Mouse (Mus musculus) embryo, embryonic 11.5 days (tissue): ENCODE data around the gene Pbx2.
A peak's percentile ranks its signal among the peaks of the same experiment; 100 is the strongest.
"Not testable (repeated sequence)": the region's sequence is repeated elsewhere in the genome, so short reads cannot be mapped to it uniquely, and the experiment has no call there.

Source experiments
- DNase-seq: peaks from one replicate; pipeline ENCODE4 v3.0.0-alpha.2; 2012; ENCODE audit warnings: low read depth, low spot score

The Pbx2 gene

GRCm38 (mm10) chr17:34591029-34591993 lies at the start of gene Pbx2:
Gene Pbx2, plus strand, starts transcription at chr17:34591266.
- DNase-seq = no peak

GRCm38 (mm10) chr17:34543567-34543966 lies 47.5 kb upstream of the Pbx2 start:
- DNase-seq = not testable (repeated sequence)

DNA sequence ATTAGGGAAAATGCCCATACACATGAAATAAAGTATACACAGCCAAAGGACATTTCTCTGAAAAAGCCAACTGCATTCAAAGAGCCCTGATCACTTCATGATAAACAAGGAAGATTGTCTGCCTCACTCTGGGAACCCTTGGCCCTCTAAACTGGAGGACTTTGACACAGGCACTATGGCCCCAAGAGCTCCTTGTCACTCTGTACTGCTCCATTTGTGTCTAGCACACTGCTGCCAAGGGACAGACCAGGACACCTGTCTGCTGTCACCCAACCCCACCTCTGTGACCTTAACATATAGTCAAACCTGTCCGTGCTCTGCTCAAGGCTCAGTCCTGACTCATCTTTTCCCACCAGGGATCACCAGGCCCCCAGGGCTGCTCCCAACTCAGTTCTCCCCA lies 44.3 kb upstream of the Pbx2 start:
- no peak for DNase-seq

DNA sequence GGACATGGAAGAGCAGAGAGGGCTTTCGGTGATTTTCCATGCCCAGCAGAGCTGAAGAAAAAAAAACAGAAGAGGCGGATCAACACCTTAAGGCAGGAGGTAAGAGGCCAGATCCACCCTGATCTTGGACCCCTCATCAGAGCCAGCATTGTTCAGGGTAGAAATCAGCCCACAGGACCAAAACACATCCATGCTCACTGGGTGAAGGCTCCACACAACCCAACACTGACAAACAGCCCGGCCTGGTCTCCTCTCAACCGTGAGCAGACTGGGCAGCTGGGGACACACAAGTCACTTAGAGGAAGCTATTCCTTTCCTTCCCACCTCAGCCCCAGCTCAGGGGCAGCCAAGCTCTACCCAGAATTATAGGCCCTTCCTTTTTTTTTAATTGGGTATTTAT lies 43.5 kb upstream of the Pbx2 start:
- no peak for DNase-seq

DNA sequence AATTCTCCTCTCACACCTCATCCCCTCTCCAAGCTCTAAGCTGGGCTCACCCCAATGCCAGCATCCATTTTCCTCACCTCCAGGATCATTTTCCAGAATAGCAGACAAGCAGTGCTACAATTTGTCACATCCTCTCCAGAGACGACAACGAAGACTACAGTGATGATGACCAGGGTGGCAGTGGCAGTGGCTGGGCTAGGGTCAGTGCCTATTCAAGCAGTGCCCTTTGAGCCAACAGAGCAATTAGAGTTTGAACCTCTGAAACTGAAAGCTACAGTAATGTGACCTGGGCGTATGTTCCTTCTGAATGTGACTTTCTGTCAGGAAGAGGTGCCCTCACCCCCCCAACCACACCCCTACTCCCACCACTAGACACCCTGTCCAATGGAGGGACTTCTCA lies 41.9 kb upstream of the Pbx2 start:
- DNase-seq = no peak

- no peak for DNase-seq
Measured at GRCm38 (mm10) chr17:34549843-34550242, 41.2 kb upstream of the Pbx2 start.

GRCm38 (mm10) chr17:34555483-34555882 lies 35.6 kb upstream of the Pbx2 start:
- DNase-seq = peak; percentile 59

- no peak for DNase-seq
Measured at GRCm38 (mm10) chr17:34556406-34556805, 34.7 kb upstream of the Pbx2 start.

DNA sequence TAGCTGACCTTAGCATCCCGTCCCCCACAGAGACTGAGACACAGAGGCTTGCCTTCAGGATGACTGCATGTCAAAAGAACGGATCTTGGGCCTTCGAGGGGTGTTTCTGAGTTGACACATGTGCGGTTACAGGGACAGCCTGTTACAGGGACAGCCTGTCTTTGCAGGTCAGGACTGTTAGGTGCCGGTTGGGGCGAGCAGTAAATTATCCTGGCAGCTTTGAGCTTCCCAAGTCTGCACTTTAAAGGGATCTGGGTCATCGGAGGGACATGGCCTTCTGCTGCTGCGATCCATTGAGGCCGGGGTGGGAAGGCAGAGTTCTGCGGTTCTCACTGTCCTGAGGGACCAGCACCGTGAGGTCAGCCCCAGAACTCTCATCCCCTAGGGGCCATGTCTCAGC lies 33.7 kb upstream of the Pbx2 start:
- no peak for DNase-seq

- no peak for DNase-seq
Measured at GRCm38 (mm10) chr17:34559116-34559515, 31.9 kb upstream of the Pbx2 start.

DNA sequence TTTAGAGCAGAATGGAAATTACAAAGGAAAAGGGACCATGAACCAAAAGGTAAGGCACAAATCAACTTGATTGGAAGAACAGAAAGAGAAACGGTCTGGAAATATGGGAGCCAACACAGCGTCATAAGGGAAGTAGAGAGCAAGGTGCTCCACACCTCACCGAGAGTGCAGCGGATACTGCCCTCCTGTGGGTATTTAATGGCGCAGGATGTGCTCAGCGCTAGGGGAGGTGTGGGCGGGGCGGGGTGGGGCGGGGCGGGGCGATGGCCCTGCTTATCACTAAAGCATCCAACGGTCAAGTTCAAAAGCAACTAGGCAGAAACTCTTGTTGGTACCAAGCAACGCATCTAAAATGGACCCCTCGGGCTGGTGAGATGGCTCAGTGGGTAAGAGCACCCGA lies 31.2 kb upstream of the Pbx2 start:
- DNase-seq = no peak

DNA sequence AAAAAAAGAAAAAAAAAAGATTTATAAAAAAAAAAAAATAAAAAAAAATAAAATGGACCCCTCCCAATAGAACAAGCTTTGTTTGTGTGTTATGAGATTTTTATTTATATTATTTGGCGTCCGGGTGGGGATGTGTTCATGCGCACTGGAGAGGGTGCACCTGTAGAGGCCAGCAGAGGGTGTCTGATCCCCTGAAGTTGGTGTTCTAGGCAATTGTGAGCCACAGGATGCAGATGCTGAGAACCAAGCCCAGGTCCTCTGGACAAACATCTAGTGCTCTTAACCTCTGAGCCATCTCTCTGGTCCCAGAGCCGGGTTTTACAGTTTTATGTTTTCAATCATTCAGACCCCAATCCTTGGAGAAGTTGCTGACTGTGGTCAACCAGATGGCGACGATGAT lies 30.6 kb upstream of the Pbx2 start:
- no peak for DNase-seq

GRCm38 (mm10) chr17:34561200-34561599 lies 29.9 kb upstream of the Pbx2 start:
- DNase-seq = no peak

GRCm38 (mm10) chr17:34562595-34562994 lies 28.5 kb upstream of the Pbx2 start:
- no peak for DNase-seq

DNA sequence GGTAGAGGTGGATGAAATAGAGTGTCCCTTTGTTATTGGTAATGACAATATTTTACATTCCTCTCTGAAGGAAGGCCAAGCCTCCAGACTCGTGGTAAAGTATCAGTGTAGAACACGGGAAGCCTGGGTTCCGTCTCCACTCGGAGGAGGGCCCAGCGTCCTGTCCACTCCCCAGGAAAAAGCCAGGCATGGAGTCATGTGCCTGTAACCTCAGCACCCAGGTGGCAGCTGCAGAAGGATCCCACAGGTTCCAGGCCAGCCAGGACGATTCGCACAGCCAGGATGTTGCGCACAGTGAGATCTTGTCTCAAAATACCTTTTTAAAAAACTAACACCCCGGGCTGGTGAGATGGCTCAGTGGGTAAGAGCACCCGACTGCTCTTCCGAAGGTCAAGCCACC lies 27.7 kb upstream of the Pbx2 start:
- no peak for DNase-seq

- no peak for DNase-seq
Measured at GRCm38 (mm10) chr17:34564003-34564421, 27.1 kb upstream of the Pbx2 start, which contains the start of gene Notch4. Gene Notch4, plus strand, starts transcription at chr17:34564268.

- DNase-seq = no peak
Measured at GRCm38 (mm10) chr17:34564796-34565195, 26.3 kb upstream of the Pbx2 start.

GRCm38 (mm10) chr17:34567311-34567710 lies 23.8 kb upstream of the Pbx2 start:
- DNase-seq = no peak

DNA sequence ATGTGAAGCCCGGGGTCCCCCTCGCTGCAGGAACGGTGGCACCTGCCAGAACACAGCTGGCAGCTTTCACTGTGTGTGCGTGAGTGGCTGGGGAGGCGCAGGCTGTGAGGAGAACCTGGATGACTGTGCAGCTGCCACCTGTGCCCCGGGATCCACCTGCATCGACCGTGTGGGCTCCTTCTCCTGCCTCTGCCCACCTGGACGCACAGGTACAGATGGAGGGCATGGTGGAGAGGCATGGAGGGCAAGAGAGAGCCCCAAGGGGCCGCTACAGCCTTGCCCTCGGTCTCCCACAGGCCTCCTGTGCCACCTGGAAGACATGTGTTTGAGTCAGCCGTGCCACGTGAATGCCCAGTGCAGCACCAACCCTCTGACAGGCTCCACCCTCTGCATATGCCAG lies 22.6 kb upstream of the Pbx2 start:
- DNase-seq = no peak

- no peak for DNase-seq
Measured at GRCm38 (mm10) chr17:34569919-34570318, 21.1 kb upstream of the Pbx2 start.

GRCm38 (mm10) chr17:34571875-34572274 lies 19.2 kb upstream of the Pbx2 start:
- no peak for DNase-seq

- no peak for DNase-seq
Measured at GRCm38 (mm10) chr17:34572361-34572760, 18.7 kb upstream of the Pbx2 start.

DNA sequence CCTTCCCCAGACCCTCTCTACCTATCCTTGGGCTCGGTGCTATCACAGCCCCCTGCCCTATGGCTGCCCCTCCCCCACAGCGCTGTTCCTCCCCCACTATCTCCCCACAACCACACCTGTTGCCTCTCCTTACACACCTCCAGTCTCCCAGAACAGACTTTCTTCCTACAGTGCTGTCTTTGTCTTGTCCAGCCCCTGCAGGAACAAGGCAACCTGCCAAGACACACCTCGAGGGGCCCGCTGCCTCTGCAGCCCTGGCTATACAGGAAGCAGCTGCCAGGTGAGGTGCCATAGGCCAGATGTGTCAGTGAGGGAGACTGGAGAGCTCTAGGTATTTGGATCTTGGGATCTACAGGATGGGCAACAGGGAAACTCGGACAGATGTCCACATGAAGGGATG lies 14.5 kb upstream of the Pbx2 start:
- DNase-seq = no peak
